Mouse (Mus musculus) adrenal gland, postnatal 14 days (tissue): ENCODE results near the gene Ccn2. TPM values are rescaled to one million over a fixed set of nuclear protein-coding genes. Genes with fewer than 3 reads are reported as not detected.
"Not testable (repeated sequence)": the region's sequence is repeated elsewhere in the genome, so short reads cannot be mapped to it uniquely, and the experiment has no call there.

Experiments used
- DNase-seq: peaks from one replicate; pipeline ENCODE4 v3.0.0; 2021; ENCODE audit warnings: mixed read lengths
- total RNA-seq: library from RNA; stranded (reverse); gene quantifications from 2 replicates; pipeline ENCODE4 v1.2.3, GENCODE M21; 2021

Ccn2 gene
- total RNA-seq, 1 experiment from 2014 or later: 34.8 TPM

- no peak for DNase-seq
Measured at GRCm38 (mm10) chr10:24603035-24603434, 7.8 kb downstream of the Ccn2 start.

GRCm38 (mm10) chr10:24603727-24604126 lies 8.5 kb downstream of the Ccn2 start:
- no peak for DNase-seq

- no peak for DNase-seq
Measured at GRCm38 (mm10) chr10:24609146-24609545, 13.9 kb downstream of the Ccn2 start.

GRCm38 (mm10) chr10:24609766-24610165 lies 14.5 kb downstream of the Ccn2 start:
- peak; percentile 25 for DNase-seq

GRCm38 (mm10) chr10:24614726-24615125 lies 19.5 kb downstream of the Ccn2 start:
- no peak for DNase-seq

DNA sequence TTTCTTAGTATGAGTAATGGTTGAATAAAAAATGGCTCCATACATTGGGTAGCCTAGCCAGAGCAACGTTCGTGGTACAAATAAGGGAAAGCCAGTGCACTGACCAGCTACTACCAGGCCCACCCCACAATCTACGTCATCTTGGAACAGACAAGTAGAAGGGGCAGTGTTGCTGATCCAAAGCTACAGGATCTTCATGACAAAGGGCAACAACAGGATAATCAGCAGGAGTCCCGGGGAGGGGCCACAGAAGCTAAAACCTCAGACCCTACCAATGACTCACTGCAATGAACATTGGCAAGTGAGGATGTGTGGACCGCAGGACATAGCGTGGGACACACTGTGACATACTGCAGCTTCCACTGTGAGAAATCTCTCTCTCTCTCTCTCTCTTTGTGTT lies 20.6 kb downstream of the Ccn2 start:
- DNase-seq: no peak

- not testable (repeated sequence) for DNase-seq
Measured at GRCm38 (mm10) chr10:24616572-24616971, 21.3 kb downstream of the Ccn2 start.

DNA sequence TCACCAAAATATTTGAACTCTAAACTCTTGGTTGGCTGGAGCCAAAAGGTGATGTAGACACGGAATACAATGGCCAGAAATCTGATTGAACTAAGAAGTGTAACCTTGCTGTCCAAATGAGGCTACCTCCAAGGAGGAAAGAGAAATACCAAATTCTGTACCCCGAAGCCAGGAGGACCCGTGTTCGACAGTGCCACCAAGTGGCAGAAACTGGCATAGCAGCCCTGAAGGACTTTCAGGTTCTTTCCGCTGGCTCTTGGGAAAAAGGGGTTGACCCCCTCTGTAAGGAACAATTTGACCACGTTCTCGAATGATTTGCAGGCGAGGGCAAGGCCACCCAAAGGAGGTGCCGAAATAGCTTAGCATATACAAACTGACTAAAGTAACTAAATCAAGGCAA lies 26.3 kb downstream of the Ccn2 start:
- DNase-seq: peak; percentile 61

GRCm38 (mm10) chr10:24622586-24622985 lies 27.3 kb downstream of the Ccn2 start:
- DNase-seq: peak; percentile 88

DNA sequence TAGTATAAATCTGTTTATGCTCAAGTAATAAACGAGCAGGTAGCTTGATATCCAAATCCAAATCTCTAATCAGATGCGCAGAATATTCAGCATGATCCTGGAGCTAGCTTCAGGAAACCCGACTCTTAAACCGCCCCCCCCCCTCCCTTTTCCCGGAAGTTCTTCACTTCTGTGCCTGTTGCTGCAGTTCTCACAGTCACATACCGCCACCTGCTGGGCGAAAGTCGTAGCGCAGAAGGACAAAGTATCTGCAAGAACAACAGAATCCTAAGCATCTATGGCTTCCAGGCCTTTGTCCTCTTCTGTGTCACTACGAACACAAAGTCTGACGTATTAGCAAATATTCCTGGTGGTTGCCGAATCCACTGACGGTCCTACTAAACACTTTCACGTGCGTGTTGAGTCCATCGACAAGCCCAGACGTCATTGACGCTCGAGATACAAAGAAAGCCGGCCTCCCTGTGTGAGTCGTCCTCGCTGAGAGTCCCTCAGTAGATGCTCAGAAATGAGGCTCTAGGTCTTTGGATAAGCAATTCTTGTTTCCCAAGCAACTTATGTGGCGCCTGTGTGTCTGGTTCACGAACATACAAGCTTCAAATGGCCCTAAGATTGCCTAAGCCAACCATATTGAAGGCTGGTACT lies 29.9 kb downstream of the Ccn2 start:
- peak; percentile 89 for DNase-seq

DNA sequence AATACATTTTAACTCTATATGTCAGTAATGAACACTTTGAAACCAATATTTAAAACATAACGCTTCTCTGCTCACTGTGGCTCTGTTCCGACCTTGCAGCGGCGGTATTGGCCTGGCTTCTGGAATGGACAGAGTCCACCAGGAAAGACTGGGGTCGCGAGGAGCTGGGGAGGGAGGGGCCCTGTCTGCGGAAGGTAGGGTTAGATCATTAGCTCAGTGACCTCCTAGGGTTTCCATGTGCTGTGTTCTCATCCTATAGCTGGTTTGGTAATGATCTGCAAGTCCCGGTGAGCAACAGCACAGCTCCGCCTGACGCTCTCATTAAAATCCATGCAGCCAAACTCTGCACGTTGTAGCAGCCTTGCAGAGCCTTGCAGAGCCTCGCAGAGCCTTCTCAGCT lies 32.0 kb downstream of the Ccn2 start:
- no peak for DNase-seq

DNA sequence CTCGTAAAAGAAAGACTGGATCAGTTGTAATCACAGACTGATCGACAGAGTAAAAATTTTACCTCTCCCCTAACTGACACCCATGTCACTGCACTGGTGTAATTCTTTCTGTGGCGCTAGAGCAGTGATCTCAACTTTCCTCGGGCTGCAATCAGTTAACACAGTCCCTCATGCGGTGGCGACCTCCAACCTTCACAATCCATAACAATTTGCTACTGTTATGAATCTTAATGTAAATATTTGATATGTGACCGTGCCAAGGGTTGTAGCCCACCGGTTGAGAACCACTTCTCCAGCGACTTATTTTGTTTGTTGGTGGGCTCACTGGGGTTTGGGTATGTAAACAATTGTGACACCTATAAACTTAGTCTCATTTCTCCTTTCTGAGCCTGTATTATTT lies 33.2 kb downstream of the Ccn2 start:
- DNase-seq: no peak

DNA sequence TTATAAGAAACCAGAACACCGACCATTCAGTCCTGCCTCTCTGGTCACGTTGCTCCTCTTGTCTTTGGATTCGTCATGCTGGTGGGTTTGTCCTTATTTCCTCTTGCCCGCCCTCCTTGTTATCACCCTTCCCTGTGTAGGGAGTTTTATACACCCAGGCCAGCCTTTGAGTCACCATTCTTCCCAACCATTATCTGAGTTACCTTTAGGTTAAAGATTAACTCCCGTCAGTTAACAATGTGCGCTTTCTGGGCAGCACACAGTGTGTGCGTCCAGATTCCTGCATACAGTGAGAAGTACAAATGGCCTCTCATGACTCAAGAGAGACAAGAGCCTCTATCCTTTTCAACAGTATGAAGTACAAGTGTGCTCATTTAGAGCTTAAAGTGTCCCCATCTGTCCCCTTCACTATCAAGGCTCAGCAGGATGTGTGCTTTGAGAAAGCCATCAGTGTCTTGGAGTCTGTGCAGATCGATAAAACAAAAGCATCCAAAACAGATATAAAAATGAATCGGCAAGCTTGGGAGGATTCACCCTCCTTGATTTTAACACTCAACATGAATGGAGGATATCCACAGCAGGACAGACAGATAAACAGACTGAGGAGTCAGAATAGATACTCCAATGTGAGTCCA lies 34.0 kb downstream of the Ccn2 start:
- DNase-seq: no peak

DNA sequence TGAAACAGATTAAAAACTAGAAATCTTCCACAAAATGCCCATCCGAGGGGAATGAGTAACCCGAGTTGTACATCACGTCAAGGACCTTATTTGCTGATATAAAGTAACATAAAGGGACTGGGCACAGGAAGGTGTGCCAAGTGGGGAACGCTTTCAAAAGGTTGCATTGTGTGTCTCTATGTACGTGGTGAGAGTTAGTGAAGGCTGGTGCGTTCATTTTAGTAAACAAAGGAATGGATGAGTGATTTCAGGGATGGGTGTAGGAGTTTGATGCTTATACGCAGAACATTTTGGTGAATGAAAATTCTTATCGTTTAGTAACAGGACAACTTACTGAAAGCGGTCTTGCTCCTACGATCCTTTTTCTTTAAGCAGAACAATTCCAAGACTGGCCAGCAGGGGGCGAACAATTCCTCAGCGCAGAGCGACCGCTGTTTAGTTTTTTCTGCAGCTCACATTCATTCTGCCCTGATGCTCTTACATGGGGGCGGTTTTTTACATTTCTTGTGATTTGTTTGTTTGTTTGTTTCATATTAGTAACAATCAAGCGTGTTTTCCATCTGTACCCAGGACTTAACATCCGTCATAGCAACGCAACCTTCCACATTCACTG lies 35.3 kb downstream of the Ccn2 start:
- DNase-seq: peak; percentile 75

- no peak for DNase-seq
Measured at GRCm38 (mm10) chr10:24631122-24631521, 35.9 kb downstream of the Ccn2 start.

DNA sequence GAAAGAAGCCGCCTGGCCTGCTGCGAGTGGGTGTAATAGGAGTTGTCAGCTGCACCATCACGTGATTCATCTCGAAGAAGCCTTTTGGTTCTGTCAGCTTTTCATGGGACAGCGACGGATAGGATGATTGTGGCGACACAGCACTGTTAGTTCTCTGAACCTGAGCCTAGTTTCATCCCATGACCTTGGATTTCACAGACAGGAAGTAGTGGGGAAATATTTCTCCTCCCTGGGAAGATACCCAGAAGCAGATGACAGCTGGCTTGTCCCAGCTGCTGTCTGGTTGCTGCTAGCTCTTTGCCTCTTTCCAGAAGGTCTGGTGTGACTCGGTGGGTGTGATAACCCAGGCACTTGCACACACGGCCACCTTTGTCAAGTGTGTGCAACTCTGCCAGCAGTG lies 39.0 kb downstream of the Ccn2 start:
- peak; percentile 22 for DNase-seq

GRCm38 (mm10) chr10:24635331-24635815 lies 40.1 kb downstream of the Ccn2 start:
- no peak for DNase-seq

DNA sequence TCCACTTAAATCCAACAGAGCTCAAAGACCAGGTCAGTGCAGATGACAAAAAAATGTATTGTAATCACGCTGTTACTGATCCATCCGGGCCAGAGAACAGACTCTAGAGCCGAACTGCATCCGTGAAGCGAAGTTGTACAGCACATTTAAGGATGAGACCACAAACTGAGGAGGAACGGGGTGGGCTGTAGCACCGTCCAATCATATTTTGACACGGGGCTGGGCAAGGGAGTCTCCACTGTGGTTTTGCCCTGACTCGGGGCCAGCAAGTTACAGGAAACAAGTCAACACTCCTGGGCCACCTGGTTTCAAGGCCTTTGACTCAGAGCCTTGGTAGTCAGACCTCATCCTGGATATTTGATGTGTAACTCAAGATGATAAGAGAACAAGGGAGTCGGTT lies 40.6 kb downstream of the Ccn2 start:
- no peak for DNase-seq

- DNase-seq: no peak
Measured at GRCm38 (mm10) chr10:24636986-24637385, 41.7 kb downstream of the Ccn2 start.

DNA sequence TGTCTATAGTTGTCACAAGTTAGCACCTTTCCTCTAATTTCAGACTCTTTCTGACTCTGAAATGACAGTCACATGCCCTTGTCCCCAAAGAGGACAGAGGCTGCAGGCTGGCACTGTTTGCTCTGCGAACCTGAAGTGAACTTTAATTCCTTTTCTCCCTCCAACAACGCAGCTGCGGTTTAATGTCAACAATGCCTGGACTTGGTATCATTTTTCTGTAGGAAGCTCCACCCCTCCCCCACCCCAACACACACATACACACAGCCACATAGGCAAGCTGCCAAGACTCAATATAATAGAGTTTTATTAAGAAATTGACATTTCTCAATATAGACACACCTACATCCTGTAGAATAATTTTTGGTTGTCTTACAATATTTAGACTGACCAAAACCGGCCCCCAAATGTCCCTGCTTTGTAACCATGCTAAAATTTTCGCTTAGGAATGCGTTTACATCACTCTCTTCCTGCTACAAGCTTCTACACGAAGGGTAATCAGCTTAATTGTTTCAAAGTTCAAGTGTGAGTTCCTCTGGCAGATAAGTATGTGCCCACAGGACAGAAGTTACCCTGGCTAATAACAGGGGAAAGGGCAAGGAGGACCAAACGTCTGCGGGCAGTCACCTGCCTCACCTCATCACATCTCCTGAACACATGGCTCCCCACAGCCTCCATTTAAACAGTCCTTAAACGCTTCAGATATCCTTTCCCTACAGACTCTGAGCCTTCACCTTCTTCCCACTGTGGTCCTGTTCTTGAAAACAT lies 43.2 kb downstream of the Ccn2 start:
- DNase-seq: no peak

- DNase-seq: no peak
Measured at GRCm38 (mm10) chr10:24639596-24639995, 44.4 kb downstream of the Ccn2 start.

- DNase-seq: no peak
Measured at GRCm38 (mm10) chr10:24640186-24640875, 45.1 kb downstream of the Ccn2 start.
